Mouse (Mus musculus) right cerebral cortex, postnatal 36 days (tissue): ENCODE measurements at regions not wholly inside any gene's neighbourhood (a gene's known extent, or its start where the extent isn't known, plus 50 kb on each side); places are given as distances from the start of the nearest gene placed in this dataset.

Experiments used
- DNase-seq, 2 experiments: peaks; one replicate each; pipeline ENCODE4 v3.0.0; 2022; ENCODE audit warnings: low spot score in 2 of 2, mixed read lengths in 1 of 2

GRCm38 (mm10) chr13:38753722-38754121 lies 94.9 kb upstream of the Eef1e1 start:
- peak; percentile 5 to 73 for DNase-seq

- DNase-seq: no peak
Measured at GRCm38 (mm10) chr13:38751876-38752275, 93.0 kb upstream of the Eef1e1 start.

GRCm38 (mm10) chr13:38740066-38740465 lies 81.2 kb upstream of the Eef1e1 start:
- DNase-seq: no peak

- no peak for DNase-seq
Measured at GRCm38 (mm10) chr13:38736361-38737035, 77.6 kb upstream of the Eef1e1 start.

- DNase-seq: no peak
Measured at GRCm38 (mm10) chr13:38735294-38735693, 76.4 kb upstream of the Eef1e1 start.

GRCm38 (mm10) chr13:38733246-38733645 lies 74.4 kb upstream of the Eef1e1 start:
- no peak for DNase-seq

- DNase-seq: peak in 1 of 2 experiments; percentile 34
Measured at GRCm38 (mm10) chr13:38725452-38725851, 66.6 kb upstream of the Eef1e1 start.

GRCm38 (mm10) chr13:38721166-38721565 lies 62.3 kb upstream of the Eef1e1 start:
- DNase-seq: no peak

GRCm38 (mm10) chr13:38714838-38715237 lies 56.0 kb upstream of the Eef1e1 start:
- DNase-seq: peak in 1 of 2 experiments; percentile 6
